41 mouse cellular contexts compared by ENCODE assay signal in the genomic region with DNA sequence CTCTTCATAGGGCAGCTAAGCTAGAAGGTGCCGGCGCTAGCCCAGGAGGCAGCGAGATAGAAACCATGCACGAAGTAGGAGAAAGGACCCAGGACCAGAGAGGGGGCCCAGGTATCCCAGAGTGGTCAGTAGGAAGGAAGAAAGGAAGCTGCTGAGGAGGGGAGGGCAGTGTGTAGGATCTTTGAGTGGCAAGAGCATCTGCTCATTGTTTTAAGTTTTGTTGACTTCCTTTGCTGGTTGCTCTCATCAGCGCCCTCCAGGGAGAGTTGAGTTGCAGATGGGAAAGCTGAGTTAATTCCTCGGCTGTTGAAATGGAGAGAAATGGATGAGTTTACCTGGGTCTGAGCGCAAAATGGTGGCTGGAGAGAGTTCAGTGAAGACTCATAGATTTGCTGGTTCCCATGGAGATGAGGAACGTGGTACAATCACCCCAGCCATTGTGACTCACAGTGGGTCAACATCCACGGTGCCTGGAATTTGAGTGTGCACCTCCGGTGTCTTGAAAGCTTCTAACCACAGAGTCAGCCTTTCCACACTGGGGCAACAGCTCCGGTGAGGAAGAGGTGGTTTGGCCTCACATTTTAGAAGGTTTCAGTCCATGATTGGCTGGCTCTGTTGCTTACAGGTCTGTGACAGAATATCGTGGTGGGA. TPM values are rescaled to one million over a fixed set of nuclear protein-coding genes. Genes with fewer than 3 reads are reported as not detected.
"Had no signal": no experiment of that assay in that cellular context is flagged by ENCODE, and none has a peak within 500 bp of the region (broad histone marks: within the 10 kb centered on the region; RNA-seq: fewer than 3 reads in every experiment).

No protein-coding gene starts in this region.

- H3K36me3 ChIP-seq: heart, embryonic 10.5 days; heart, embryonic 12.5 days; hindbrain, embryonic 10.5 days; hindbrain, embryonic 12.5 days; intestine, embryonic 15.5 days; kidney, embryonic 15.5 days; limb, embryonic 13.5 days; limb, embryonic 15.5 days; liver, embryonic 12.5 days had no signal

- H3K27me3 ChIP-seq: hindbrain, embryonic 12.5 days; intestine, embryonic 15.5 days; kidney, embryonic 15.5 days; limb, embryonic 13.5 days; limb, embryonic 15.5 days had no signal

- DNase-seq: gastrocnemius, postnatal 14 days; gastrocnemius, postnatal 36 days; heart, adult 18-20 months; heart, postnatal 10 days; heart, postnatal 4 days; kidney, adult 18-20 months; kidney, adult 9 months; kidney, postnatal 14 days; kidney, postnatal 36 days; layer of hippocampus, adult 9-11 months; layer of hippocampus, postnatal 36 days; left cerebral cortex, postnatal 4 days had no signal

- H3K4me3 ChIP-seq: heart, embryonic 10.5 days; heart, embryonic 12.5 days; hindbrain, embryonic 10.5 days; hindbrain, embryonic 12.5 days; intestine, embryonic 15.5 days; kidney, embryonic 15.5 days; limb, embryonic 13.5 days; limb, embryonic 15.5 days; liver, embryonic 12.5 days had no signal

- H3K27ac ChIP-seq: heart, embryonic 10.5 days; hindbrain, embryonic 12.5 days; hindbrain, embryonic 14.5 days; intestine, embryonic 15.5 days; kidney, embryonic 15.5 days; kidney, postnatal 0 days; limb, embryonic 13.5 days; limb, embryonic 15.5 days; liver, embryonic 12.5 days had no signal

- H3K4me1 ChIP-seq: heart, embryonic 10.5 days; heart, embryonic 12.5 days; hindbrain, embryonic 12.5 days; intestine, embryonic 15.5 days; kidney, embryonic 15.5 days; liver, embryonic 12.5 days had no signal

RNA-seq across cellular contexts. Expression of a gene that starts 17.3 kb away (rescaled TPM):
- total RNA-seq: gastrocnemius, adult 18-20 months; gastrocnemius, adult 8-10 months; gastrocnemius, postnatal 14 days; gastrocnemius, postnatal 36 days; granulocyte monocyte progenitor cell, adult 5-6 weeks; heart, adult 18-20 months; heart, adult 8-10 months; heart, postnatal 10 days; heart, postnatal 25 days; heart, postnatal 4 days; liver, adult 2 months had no signal
- polyA plus RNA-seq: heart, embryonic 10.5 days; heart, embryonic 12.5 days; heart, embryonic 14.5 days; hindbrain, embryonic 10.5 days; intestine, embryonic 15.5 days; intestine, postnatal 0 days; kidney, embryonic 15.5 days; kidney, postnatal 0 days; large intestine, adult 2 months; limb, embryonic 11.5 days; liver, adult 2 months; liver, embryonic 12.5 days had no signal

RNA-seq across cellular contexts. Expression of a gene that starts 26.1 kb away (rescaled TPM):
- total RNA-seq: granulocyte monocyte progenitor cell, adult 5-6 weeks; layer of hippocampus, adult 8-10 months; layer of hippocampus, postnatal 36 days; left cerebral cortex, adult 18-20 months; left cerebral cortex, adult 8-10 months; left cerebral cortex, postnatal 10 days; left cerebral cortex, postnatal 25 days; left cerebral cortex, postnatal 4 days; liver, adult 2 months had no signal
- polyA plus RNA-seq: heart, embryonic 12.5 days; heart, embryonic 14.5 days; heart, embryonic 16.5 days; hindbrain, embryonic 14.5 days; hindbrain, embryonic 16.5 days; inflammation-experienced regulatory T-cells, adult 6 months; intestine, embryonic 15.5 days; intestine, postnatal 0 days; kidney, embryonic 15.5 days; kidney, postnatal 0 days; limb, embryonic 15.5 days; liver, adult 2 months; liver, embryonic 12.5 days had no signal
